Mouse (Mus musculus): ENCODE measurements around the gene Fgfr4.

- TF ChIP-seq CTCF (IDR thresholded peaks at IDR 0.05; ENCODE audit: low read depth), result no peak
- no peak for TF ChIP-seq EP300 (IDR thresholded peaks at IDR 0.05; ENCODE audit: low read depth)
These were observed 46.3 kb upstream of the Fgfr4 start for GRCm38 (mm10) chr13:55105953-55106691.

All from heart, postnatal 0 days (tissue).